Mouse (Mus musculus) embryonic fibroblast, embryonic 13.5 days (primary cell): ENCODE measurements around the gene Pard3. TPM values are rescaled to one million over a fixed set of nuclear protein-coding genes. Genes with fewer than 3 reads are reported as not detected.

Experiments used
- H3K27ac ChIP-seq: 2 replicates; pipeline ENCODE4 v1.5.1; 2012; ENCODE audit warnings: low read length, control low read depth, inconsistent platforms; ENCODE audit not compliant: insufficient read depth
- H3K4me1 ChIP-seq: 2 replicates; pipeline ENCODE4 v1.6.1; 2011; ENCODE audit warnings: low read length; ENCODE audit not compliant: control insufficient read depth, insufficient read depth
- H3K4me3 ChIP-seq: 2 replicates; pipeline ENCODE4 v1.5.1; 2011; ENCODE audit warnings: mild to moderate bottlenecking, control low read depth, low read length; ENCODE audit not compliant: insufficient read depth
- CTCF ChIP-seq: IDR thresholded peaks from 2 replicates; pipeline ENCODE4 v1.5.1; 2011; ENCODE audit warnings: mild to moderate bottlenecking, control low read depth, low read length, moderate library complexity, borderline replicate concordance; ENCODE audit not compliant: insufficient read depth
- POLR2A ChIP-seq: IDR thresholded peaks from 2 replicates; pipeline ENCODE4 v1.6.1; 2011; ENCODE audit warnings: low read depth, mild to moderate bottlenecking, control low read depth, low read length, moderate library complexity
- polyA plus RNA-seq: library from polyadenylated mRNA; stranded (reverse); fragments of >200 nt; gene quantifications from 2 replicates; pipeline ENCODE4 v1.2.4, GENCODE M21; 2011; ENCODE audit warnings: low read depth; ENCODE audit not compliant: missing spikeins, insufficient read length

Pard3 gene
- polyA plus RNA-seq, 1 experiment = 34.4 TPM

DNA sequence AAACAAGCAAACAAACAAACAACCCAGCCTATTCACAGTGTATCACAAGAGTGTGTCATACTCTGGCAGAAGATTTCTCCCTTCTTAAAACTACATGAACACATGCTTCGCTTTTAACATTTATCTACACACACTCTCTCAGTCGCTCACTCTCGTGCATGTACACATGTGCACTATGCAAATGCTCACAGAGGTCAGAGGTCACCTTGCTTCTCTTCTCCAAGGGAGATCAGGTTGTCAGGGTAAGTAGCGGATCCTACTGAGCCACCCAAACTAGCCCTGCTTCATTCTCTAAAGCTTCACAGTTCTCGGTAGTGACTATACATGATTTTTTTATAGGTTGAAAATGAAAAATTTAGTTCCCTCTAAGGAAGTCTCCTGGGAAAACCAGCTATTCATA is 199.8 kb downstream of the Pard3 start:
- H3K4me3 ChIP-seq = no peak overlapping the region
- TF ChIP-seq CTCF (no peak), POLR2A (no peak)
- peaks cover 7% of the 10 kb centered on the region; the same call in 1 of the 2 replicates for H3K4me1 ChIP-seq
- H3K27ac ChIP-seq = 0 out of 2 replicates have a peak overlapping the region, but pooled peaks have one; percentile 42

DNA sequence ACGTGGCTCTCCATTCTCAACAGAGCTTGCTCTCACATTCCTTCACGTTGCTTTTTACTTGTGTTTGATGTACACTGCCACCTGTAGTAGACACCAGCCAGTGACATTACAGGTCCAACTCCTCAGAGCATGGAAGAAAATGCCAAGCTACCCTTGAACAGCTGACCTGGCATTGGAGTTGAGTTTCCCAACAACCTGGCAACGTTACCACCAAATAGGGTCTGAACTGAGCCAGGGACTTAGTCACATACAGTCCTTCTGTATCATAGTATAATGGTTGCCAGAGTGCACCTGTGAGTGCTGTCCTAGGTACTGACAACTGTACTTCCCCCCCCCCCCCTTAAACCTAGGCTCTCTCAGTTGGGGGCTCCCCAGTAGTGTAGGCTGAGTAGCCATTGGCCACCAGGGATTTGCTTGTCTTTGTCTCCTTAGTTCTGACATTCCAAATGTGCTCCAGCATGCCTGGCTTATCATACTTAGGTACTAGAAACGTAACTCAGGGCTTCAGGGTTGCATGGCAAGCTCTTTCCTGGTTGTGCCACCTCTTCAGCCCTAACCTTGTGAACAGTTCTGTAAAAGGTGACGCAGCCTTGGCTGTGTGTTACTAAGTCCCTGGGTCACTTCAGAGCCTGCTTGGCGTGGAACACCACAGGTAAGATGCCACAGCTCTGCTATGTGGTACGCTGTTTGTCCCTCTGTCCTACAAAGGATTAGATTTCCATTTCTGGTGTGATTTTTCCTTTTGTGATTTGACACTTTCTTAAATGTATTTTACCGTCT is 201.2 kb downstream of the Pard3 start:
- Histone ChIP-seq H3K4me1 (peaks cover 7% of the 10 kb centered on the region; the same call in 1 of the 2 replicates), H3K27ac (no peak overlapping the region), H3K4me3 (no peak overlapping the region)
- no peak for TF ChIP-seq CTCF
- no peak for TF ChIP-seq POLR2A

DNA sequence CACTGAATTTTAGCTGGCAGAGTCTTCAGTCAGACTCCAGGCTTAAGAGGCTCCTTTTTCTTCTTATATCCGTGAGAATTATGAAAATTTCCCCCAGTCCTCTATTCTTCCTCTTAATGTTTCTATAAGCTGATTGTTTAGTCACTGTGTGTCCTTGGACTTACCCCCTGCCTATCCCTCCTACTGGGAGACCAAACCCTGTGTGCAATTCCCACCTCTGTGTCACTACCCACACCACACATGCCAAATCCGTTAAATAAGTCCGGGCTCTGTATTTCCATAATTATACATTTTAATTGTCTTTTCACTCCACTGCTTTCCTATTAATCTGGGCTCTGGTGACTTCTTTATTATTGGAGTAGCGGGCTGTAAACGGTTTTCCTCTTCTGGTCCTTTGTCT is 203.1 kb downstream of the Pard3 start:
- H3K4me1 ChIP-seq = peaks cover 10% of the 10 kb centered on the region
- no peak overlapping the region for H3K4me3 ChIP-seq
- H3K27ac ChIP-seq = no peak overlapping the region
- TF ChIP-seq POLR2A = no peak
- TF ChIP-seq CTCF = no peak

DNA sequence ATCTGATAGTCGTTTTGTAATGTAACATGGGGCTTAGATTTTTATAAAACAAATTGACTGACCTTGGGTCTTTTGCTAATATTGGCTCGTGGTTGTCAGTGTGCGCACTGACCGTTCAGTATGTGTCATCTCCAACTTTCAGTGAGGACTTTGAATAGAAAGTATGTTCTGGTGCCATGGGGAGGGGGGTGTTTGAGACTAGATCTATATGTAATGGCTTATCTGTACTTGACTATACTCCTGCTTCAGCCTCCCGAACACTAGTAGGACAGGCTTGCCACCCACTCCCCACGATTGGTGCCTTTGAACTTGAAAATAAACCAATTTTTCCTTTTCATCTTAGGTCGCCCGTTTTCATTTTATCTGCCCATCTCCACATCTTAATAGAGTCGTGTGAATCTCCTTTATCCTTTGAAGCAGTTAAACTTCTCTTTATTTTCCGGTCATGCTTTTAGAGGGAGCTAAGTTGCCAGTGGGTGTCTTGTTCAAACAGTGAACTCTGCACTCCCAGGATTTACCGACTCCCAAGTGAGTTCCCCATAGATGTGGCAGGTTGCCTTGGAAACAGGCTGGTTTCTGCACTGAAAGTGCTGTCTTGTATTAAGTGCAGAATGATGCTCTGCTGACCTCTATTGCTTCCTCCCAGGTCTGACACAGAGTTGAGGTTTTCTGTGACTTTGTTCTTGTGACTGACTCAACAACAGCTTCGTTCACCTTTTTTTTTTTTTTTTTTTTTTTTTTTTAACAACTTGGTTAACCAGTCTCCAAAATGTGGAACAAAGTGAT is 204.7 kb downstream of the Pard3 start:
- H3K4me1 ChIP-seq = peaks cover 4% of the 10 kb centered on the region
- H3K4me3 ChIP-seq = no peak overlapping the region
- TF ChIP-seq POLR2A (no peak), CTCF (no peak)
- peak overlapping the region; percentile 96; the same call in 1 of the 2 replicates for H3K27ac ChIP-seq

DNA sequence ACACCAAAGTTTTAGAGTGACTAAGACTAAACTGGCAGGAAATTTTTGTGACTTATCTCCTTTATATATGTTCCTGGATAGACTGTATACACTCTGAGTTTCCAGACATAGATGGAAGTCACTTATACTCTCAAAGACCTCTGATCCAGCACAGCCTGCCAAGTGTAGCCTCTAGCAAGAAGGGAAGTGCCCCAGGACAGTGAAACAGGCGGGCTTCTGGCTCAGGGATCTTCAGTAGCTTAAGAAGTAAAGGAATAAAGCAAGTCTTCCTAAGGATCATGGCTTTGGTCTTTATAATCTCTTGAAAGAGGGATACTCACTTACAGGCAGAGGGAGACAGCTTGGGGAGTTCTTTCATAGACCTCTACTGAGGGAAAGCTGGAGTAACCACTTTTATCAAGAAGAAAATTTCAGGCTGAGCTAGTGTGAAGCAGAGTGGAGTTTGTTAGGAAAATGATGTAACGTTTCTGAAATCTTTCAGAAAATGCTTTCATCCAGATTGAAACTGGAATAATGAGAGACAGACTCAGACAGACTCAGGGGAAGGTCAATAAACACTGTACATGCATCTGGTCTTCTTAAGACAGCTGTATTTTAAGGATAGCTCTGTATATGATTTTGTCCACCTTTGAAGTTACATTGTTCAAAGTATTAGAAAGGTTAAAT is 205.5 kb downstream of the Pard3 start:
- TF ChIP-seq CTCF (no peak), POLR2A (no peak)
- Histone ChIP-seq H3K27ac (peak overlapping the region; percentile 96), H3K4me1 (peaks cover 3% of the 10 kb centered on the region; the same call in 1 of the 2 replicates), H3K4me3 (no peak overlapping the region)

DNA sequence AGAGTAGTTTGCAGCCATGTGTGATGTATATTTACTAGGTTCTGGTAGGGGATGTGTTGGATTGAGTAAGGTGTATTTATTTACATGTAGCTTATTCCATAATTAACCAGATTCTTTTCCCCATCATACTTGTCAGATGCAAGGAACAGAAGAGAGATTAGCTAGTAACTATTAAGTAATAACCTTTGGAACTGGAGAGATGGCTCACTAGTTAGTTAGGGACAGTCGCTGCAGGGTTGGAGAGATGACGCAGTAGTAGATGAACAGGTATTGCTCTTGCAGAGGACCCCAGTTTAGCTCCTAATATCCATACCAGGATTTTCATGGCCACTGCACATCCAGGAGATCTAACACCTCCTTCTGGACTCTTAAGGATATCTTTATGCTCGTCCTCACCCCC is 207.5 kb downstream of the Pard3 start:
- Histone ChIP-seq H3K27ac (no peak overlapping the region), H3K4me1 (peaks cover 5% of the 10 kb centered on the region; the same call in 1 of the 2 replicates), H3K4me3 (no peak overlapping the region)
- TF ChIP-seq CTCF (no peak), POLR2A (no peak)

DNA sequence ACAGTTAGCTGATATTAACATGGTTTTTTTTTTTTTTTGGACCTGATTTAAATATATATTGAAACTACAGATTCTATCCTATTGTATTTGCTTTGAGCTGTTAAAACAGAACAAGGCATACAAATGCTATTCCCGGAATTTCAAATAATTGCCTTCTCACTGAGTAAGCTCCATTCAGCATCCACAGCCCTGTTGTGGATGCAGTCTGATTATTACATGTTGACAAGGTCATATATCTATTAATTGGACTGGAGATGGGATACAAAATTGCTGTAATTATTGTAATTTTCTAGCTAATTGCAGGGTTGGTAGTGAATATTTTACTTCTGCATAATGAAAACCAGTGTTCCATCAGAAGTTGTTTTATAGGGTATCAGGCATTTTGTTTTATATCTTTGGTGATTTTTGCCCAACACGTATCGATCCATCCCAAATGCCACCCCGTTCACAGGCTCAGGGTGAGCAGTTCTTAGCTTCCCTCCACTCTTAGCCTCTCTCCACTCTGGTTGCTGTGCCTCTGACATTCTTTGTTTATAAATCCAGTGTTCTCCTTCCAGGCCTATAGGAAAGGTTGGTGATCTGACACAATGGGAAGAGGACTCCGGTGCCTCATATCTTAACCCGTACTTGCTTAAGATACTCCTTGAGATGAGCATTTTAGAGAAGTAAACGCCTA is 216.7 kb downstream of the Pard3 start:
- Histone ChIP-seq H3K27ac (no peak overlapping the region), H3K4me1 (0 out of 2 replicates have a peak, but pooled peaks cover 2% of the 10 kb centered on the region), H3K4me3 (no peak overlapping the region)
- TF ChIP-seq CTCF (no peak), POLR2A (no peak)

DNA sequence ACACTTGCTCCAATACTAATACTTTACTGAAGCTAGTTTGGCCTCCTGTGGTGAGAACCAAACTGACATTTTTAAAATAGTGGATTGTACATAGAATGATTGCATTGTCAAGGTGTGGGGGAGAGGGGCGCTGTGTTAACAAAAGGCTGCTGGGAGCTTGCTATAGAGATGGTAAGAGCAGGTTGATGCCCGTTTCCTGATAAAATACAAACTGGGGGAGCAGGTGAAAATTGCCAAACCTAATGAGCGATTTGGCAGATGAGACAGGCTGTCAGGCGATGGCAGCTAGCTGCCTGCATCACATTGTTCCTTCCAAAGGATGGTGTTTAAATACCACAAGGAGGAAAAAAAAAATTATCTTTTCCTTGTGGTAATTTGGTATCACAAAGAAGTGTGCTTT is 217.3 kb downstream of the Pard3 start:
- Histone ChIP-seq H3K4me1 (0 out of 2 replicates have a peak, but pooled peaks cover under 1% of the 10 kb centered on the region), H3K27ac (no peak overlapping the region)

DNA sequence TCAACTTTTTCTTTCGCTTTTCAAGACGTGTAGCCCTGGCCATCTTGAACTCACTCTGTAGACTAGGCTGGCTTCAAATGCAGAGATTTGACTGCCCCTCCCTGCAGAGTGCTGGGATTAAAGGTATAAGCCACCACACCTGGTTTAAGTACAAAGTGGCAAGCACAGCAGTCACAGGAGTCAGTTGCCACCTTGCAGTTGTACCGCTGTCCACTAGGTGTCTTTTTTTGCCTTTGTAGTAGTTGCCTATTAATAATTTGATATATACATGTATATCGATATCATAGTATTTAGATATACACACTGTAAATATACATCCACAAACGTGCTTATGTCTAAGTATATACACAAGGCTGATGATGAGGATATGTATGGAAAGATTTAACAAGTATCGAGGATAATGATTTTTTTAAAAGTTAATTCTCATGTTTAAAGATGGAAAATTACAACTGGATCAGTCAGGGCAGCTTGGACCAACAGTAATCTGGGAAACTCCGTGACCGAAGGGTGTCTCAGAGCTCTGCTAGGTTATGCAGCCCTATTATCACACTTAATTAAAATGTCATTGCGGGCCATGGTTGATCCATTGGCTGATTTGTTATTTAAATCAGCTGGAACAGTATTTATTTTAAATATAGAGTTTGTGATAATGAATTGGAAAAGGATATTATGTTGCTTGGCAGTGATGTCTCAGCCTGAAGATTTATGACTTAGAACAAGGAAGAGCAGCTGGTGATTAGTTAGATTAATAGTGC is 220.9 kb downstream of the Pard3 start:
- TF ChIP-seq CTCF = no peak
- no peak for TF ChIP-seq POLR2A
- no peaks in the 10 kb centered on the region for H3K4me1 ChIP-seq
- H3K27ac ChIP-seq = no peak overlapping the region
- H3K4me3 ChIP-seq = no peak overlapping the region

More for the DNA sequence above, 217.3 kb downstream of the Pard3 start:
- H3K4me3 ChIP-seq = no peak overlapping the region
- TF ChIP-seq CTCF (no peak), POLR2A (no peak)
